Mouse (Mus musculus) liver, embryonic 14.5 days (tissue): Measurements from ENCODE around the gene Focad.

Experiments used
- CTCF ChIP-seq: IDR thresholded peaks from 2 replicates; pipeline ENCODE4 v1.5.1; 2016; ENCODE audit warnings: antibody characterized with exemption, low read depth, control low read depth
- EP300 ChIP-seq: IDR thresholded peaks from 2 replicates; pipeline ENCODE4 v1.6.1; 2016; ENCODE audit warnings: antibody characterized with exemption, low read depth

DNA sequence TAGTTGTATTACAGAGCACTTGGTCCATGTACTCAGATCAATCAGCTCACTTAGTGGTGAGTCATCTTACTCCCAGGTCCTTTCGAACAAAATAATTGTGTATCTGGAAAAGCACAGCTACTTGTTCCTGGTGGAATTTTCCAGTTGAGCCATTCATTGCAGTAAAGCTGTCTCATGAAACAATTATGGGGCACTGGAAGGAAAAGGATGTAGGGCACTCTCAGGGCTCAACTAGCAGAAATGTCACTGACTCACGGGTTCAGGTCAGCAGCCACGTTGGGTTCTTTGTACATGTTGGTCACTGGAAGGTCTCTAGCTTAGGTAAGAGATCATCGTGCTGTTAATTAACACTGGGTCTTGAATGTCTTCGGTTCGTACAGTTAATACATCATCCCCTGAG lies 275.5 kb downstream of the Focad start:
- no peak for TF ChIP-seq CTCF
- TF ChIP-seq EP300, result no peak
